8 mouse cellular contexts compared by ENCODE assay signal in genomic region chr4:45491119-45491679, GRCm38 (mm10). TPM values are rescaled to one million over a fixed set of nuclear protein-coding genes. Genes with fewer than 3 reads are reported as not detected.
DNase-seq lines count a peak whose midpoint lies in the region; ATAC-seq and TF ChIP-seq lines count a peak whose summit lies in the region.

No protein-coding gene starts in this region.

- no peak overlapping the region for H3K9ac ChIP-seq in lung, embryonic 14.5 days
- peak overlapping the region; percentile 36; the same call in 1 of the 2 replicates for H3K9ac ChIP-seq in forebrain, embryonic 12.5 days
- H3K9ac ChIP-seq in kidney, embryonic 16.5 days (replicated peaks; ENCODE audit: low read length), result no peak overlapping the region

- peak overlapping the region; percentile 46 for H3K4me2 ChIP-seq in lung, embryonic 14.5 days
- peak overlapping the region; percentile 27; the same call in 1 of the 2 replicates for H3K4me2 ChIP-seq in forebrain, embryonic 12.5 days
- peak overlapping the region; percentile 15 for H3K4me2 ChIP-seq in kidney, embryonic 16.5 days (replicated peaks; ENCODE audit: low read depth, low read length)

- H3K4me1 ChIP-seq in lung, embryonic 14.5 days (ENCODE audit: insufficient read depth), result peaks cover 80% of the 10 kb centered on the region
- peaks cover 77% of the 10 kb centered on the region for H3K4me1 ChIP-seq in forebrain, embryonic 12.5 days
- H3K4me1 ChIP-seq in kidney, embryonic 16.5 days (ENCODE audit: insufficient read depth, low read length), result peaks cover 87% of the 10 kb centered on the region

- H3K9me3 ChIP-seq in lung, embryonic 14.5 days (ENCODE audit: low read depth, low read length), result no peaks in the 10 kb centered on the region
- H3K9me3 ChIP-seq in forebrain, embryonic 12.5 days, result no peaks in the 10 kb centered on the region
- H3K9me3 ChIP-seq in kidney, embryonic 16.5 days (ENCODE audit: low read length), result no peaks in the 10 kb centered on the region

- ATAC-seq in lung, embryonic 14.5 days (ENCODE audit: insufficient read depth), result no peak
- no peak for ATAC-seq in forebrain, embryonic 12.5 days (ENCODE audit: low FRiP score)
- ATAC-seq in kidney, embryonic 16.5 days (ENCODE audit: low FRiP score, low TSS enrichment), result no peak

- no peak overlapping the region for H3K4me3 ChIP-seq in lung, embryonic 14.5 days (ENCODE audit: low read depth, low read length)
- H3K4me3 ChIP-seq in forebrain, embryonic 12.5 days (replicated peaks), result no peak overlapping the region
- H3K4me3 ChIP-seq in kidney, embryonic 16.5 days (ENCODE audit: low read length), result no peak overlapping the region

- peak overlapping the region; percentile 95 for H3K27ac ChIP-seq in lung, embryonic 14.5 days (ENCODE audit: low read depth)
- peak overlapping the region; percentile 86 for H3K27ac ChIP-seq in forebrain, embryonic 12.5 days
- peak overlapping the region; percentile 77 for H3K27ac ChIP-seq in kidney, embryonic 16.5 days (ENCODE audit: low read length)

- H3K36me3 ChIP-seq in lung, embryonic 14.5 days (ENCODE audit: insufficient read depth), result no peaks in the 10 kb centered on the region
- H3K36me3 ChIP-seq in forebrain, embryonic 12.5 days (replicated peaks), result 0 out of 2 replicates have a peak, but pooled peaks cover 6% of the 10 kb centered on the region
- no peaks in the 10 kb centered on the region for H3K36me3 ChIP-seq in kidney, embryonic 16.5 days (ENCODE audit: insufficient read depth, low read length)

- 37% methylated on average over 6 of the region's 6 CpGs for WGBS in lung, embryonic 14.5 days
- WGBS in forebrain, embryonic 12.5 days, result 43% methylated on average over 6 of the region's 6 CpGs
- 32% methylated on average over 6 of the region's 6 CpGs for WGBS in kidney, embryonic 16.5 days

- DNase-seq in lung, embryonic 14.5 days, result peak; percentile 63
- no peak for DNase-seq in lung, postnatal 14 days
- peak; percentile 36 for DNase-seq in lung, postnatal 25 days (ENCODE audit: low spot score)
- no peak for DNase-seq in cerebellum, postnatal 10 days
- no peak for DNase-seq in thymus, postnatal 25 days
- DNase-seq in gastrocnemius, postnatal 25 days, result no peak

- H3K27me3 ChIP-seq in lung, embryonic 14.5 days (ENCODE audit: insufficient read depth, low read length), result no peaks in the 10 kb centered on the region
- peaks cover 20% of the 10 kb centered on the region; the same call in 1 of the 2 replicates for H3K27me3 ChIP-seq in forebrain, embryonic 12.5 days
- H3K27me3 ChIP-seq in kidney, embryonic 16.5 days (ENCODE audit: insufficient read depth, low read length), result no peaks in the 10 kb centered on the region

- TF ChIP-seq CTCF in lung, embryonic 14.5 days (IDR thresholded peaks at IDR 0.05; ENCODE audit: low read depth), result no peak

RNA-seq across cellular contexts. Expression of gene Shb, which starts 41.1 kb away (rescaled TPM):
- polyA plus RNA-seq in lung, embryonic 14.5 days (2014; fragmentation: Nextera tagmentation; extraction: Ambion mirVana), result 10.6 TPM in 2 replicates
- 10.4 and 13.6 TPM in 2 replicates for polyA plus RNA-seq in forebrain, embryonic 12.5 days (2016; fragmentation: Nextera tagmentation; extraction: Ambion mirVana)
- 2.7 and 3.1 TPM in 2 replicates for polyA plus RNA-seq in kidney, embryonic 16.5 days (2015; fragmentation: Nextera tagmentation; extraction: Ambion mirVana)
- 1 to 10 TPM; 5.4 to 8.0 TPM for total RNA-seq in gastrocnemius, postnatal 25 days (2021)

Comparison
In these comparisons a context has a peak if more than half of its experiments do, and no peak if none do; other contexts are left out.
1. DNase-seq: peak in lung, embryonic 14.5 days (single experiment) and lung, postnatal 25 days (single experiment); none in lung, postnatal 14 days (single experiment), cerebellum, postnatal 10 days (0 of 2), thymus, postnatal 25 days (single experiment) and gastrocnemius, postnatal 25 days (single experiment).
2. Peak in every context shown above with its lines, with median percentiles within 50 percentile points of each other: H3K27ac ChIP-seq and H3K4me2 ChIP-seq.